Mouse (Mus musculus): ENCODE measurements at regions not wholly inside any gene's neighbourhood (a gene's known extent, or its start where the extent isn't known, plus 50 kb on each side); places are given as distances from the start of the nearest gene placed in this dataset.

DNA sequence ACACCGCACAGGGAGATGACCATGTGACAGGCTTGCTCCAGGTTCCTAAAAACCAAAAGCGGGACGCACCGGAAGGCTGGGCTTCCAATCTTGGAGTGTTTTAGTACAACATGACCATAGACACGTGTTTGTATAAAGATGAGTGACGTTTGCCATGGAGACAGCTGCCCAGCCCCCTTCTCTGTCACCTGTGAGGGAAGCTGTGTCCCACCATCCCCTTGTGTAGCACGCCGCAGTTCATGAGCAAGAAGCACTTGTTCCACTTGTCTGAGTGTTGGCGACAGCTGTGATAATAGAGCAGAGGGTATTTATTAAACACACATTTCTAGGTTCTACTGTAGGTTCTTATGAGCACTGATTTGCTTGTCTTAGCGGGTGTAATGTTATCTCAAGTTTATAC, 131.7 kb upstream of the Slc38a2 start:
- TF ChIP-seq USF1 (IDR thresholded peaks at IDR 0.05; ENCODE audit: low read depth, low read length) (no peak), JUND (conservative IDR thresholded peaks at IDR 0.05; ENCODE audit: low read depth, low read length) (no peak), ETS1 (conservative IDR thresholded peaks at IDR 0.05; ENCODE audit: low read depth, low read length) (no peak), MAX (IDR thresholded peaks at IDR 0.05; ENCODE audit: low read length) (no peak), EP300 (IDR thresholded peaks at IDR 0.05; ENCODE audit: low read length) (no peak), CTCF (conservative IDR thresholded peaks at IDR 0.05 in 1 of 2, IDR thresholded peaks at IDR 0.05 in 1 of 2; ENCODE audit: low read depth in 2 of 2, low read length in 2 of 2) (no peak), ZNF384 (IDR thresholded peaks at IDR 0.05; ENCODE audit: low read depth, low read length) (no peak), POLR2A (IDR thresholded peaks at IDR 0.05; ENCODE audit: low read depth, low read length) (no peak)
